Mouse (Mus musculus): ENCODE measurements around the gene Olfr1504.

DNA sequence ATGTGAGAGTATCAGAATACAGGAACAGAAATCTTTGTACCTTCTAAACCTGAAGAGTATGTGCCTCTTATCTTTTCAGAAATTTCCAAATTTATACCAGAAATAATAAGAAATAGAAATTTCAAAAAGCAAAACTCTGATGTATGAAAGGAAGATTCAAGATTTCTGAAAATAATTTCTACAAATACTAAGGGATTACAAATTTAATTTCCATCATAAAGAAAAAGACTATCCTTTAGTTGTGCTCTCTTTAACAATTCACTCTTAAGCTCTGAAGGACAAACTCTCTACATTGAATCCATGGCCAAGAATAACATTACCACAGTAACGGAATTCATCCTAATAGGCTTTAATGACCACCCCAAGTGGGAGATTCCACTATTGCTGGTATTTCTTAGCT lies 36.2 kb downstream of the Olfr1504 start, which contains the start of gene Olfr1502:
- TF ChIP-seq POLR2A (IDR thresholded peaks at IDR 0.05; ENCODE audit: insufficient read length, low read depth) (no peak), TCF3 (IDR thresholded peaks at IDR 0.05; ENCODE audit: insufficient read length, low read depth) (no peak), POLR2AphosphoS2 (IDR thresholded peaks at IDR 0.05; ENCODE audit: insufficient read length, low read depth) (no peak), E2F4 (IDR thresholded peaks at IDR 0.05; ENCODE audit: insufficient read depth) (no peak), USF1 (IDR thresholded peaks at IDR 0.05; ENCODE audit: low read depth) (no peak), MYOG (IDR thresholded peaks at IDR 0.05; ENCODE audit: control insufficient read depth in 1 of 3, insufficient read depth in 1 of 3, insufficient read length in 2 of 3, low read depth in 2 of 3) (no peak), MAX (IDR thresholded peaks at IDR 0.05; ENCODE audit: low read depth) (no peak), TCF12 (IDR thresholded peaks at IDR 0.05; ENCODE audit: insufficient read depth, poor library complexity, severe bottlenecking) (no peak), MYOD1 (IDR thresholded peaks at IDR 0.05; ENCODE audit: control insufficient read depth in 1 of 3, insufficient read length in 2 of 3, low read depth in 2 of 3) (no peak)

Data from myocyte (in vitro differentiated cells).